Mouse (Mus musculus) kidney, embryonic 16.5 days (tissue): ENCODE measurements at regions not wholly inside any gene's neighbourhood (a gene's known extent, or its start where the extent isn't known, plus 50 kb on each side); places are given as distances from the start of the nearest gene placed in this dataset.
"Not testable (repeated sequence)": the region's sequence is repeated elsewhere in the genome, so short reads cannot be mapped to it uniquely, and the experiment has no call there.

Experiments used
- ATAC-seq: fragments of 200-750 bp; cut with Nextera tagmentation; 2 replicates; pipeline ENCODE4 v1.8.0; 2017; ENCODE audit warnings: moderate TSS enrichment; ENCODE audit not compliant: low FRiP score, low TSS enrichment
- H3K27ac ChIP-seq: fragments of 300-500 bp; sonication (generic); 2 replicates; pipeline ENCODE4 v1.5.1; 2014; ENCODE audit warnings: low read length
- H3K27me3 ChIP-seq: fragments of 300-500 bp; sonication (generic); 2 replicates; pipeline ENCODE4 v1.6.1; 2014; ENCODE audit warnings: low read length, control low read depth, mixed read lengths; ENCODE audit not compliant: insufficient read depth
- H3K36me3 ChIP-seq: fragments of 300-500 bp; sonication (generic); 2 replicates; pipeline ENCODE4 v1.6.1; 2014; ENCODE audit warnings: low read length, control low read depth, mixed read lengths; ENCODE audit not compliant: insufficient read depth
- H3K4me1 ChIP-seq: fragments of 300-500 bp; sonication (generic); 2 replicates; pipeline ENCODE4 v1.6.1; 2014; ENCODE audit warnings: low read length, control low read depth, mixed read lengths; ENCODE audit not compliant: insufficient read depth
- H3K4me2 ChIP-seq: fragments of 300-500 bp; sonication (generic); replicated peaks from 2 replicates; pipeline ENCODE4 v1.6.1; 2014; ENCODE audit warnings: low read depth, low read length
- H3K4me3 ChIP-seq: fragments of 300-500 bp; sonication (generic); 2 replicates; pipeline ENCODE4 v1.5.1; 2014; ENCODE audit warnings: mild to moderate bottlenecking, low read length
- H3K9ac ChIP-seq: fragments of 300-500 bp; sonication (generic); replicated peaks from 2 replicates; pipeline ENCODE4 v1.6.1; 2014; ENCODE audit warnings: low read length
- H3K9me3 ChIP-seq: fragments of 300-500 bp; sonication (generic); 2 replicates; pipeline ENCODE4 v1.6.1; 2016; ENCODE audit warnings: low read length, control low read depth
- WGBS: fragments of 180-500 bp; shearing (Covaris S2); extraction: QIAGEN DNeasy Blood & Tissue Kit; methylation state at CpG from one replicate; pipeline ENCODE4 v1.1.7; 2014; 5-methylcytosine and 5-hydroxymethylcytosine counted together

- no peaks in the 10 kb centered on the region for H3K36me3 ChIP-seq
- H3K27me3 ChIP-seq: no peaks in the 10 kb centered on the region
- H3K4me2 ChIP-seq: no peak overlapping the region
- H3K4me3 ChIP-seq: no peak overlapping the region
- 54% methylated on average over 8 of the region's 8 CpGs for WGBS
- no peak for ATAC-seq
- no peaks in the 10 kb centered on the region for H3K4me1 ChIP-seq
- H3K9me3 ChIP-seq: no peaks in the 10 kb centered on the region
- H3K9ac ChIP-seq: no peak overlapping the region
- no peak overlapping the region for H3K27ac ChIP-seq
These were observed 187.2 kb downstream of the Cdca7 start for GRCm38 (mm10) chr2:72662979-72663780.

GRCm38 (mm10) chr2:72667396-72667795 is 191.4 kb downstream of the Cdca7 start:
- H3K27me3 ChIP-seq, H3K9ac ChIP-seq, H3K27ac ChIP-seq, ATAC-seq, H3K4me1 ChIP-seq, H3K9me3 ChIP-seq, H3K4me3 ChIP-seq, H3K4me2 ChIP-seq, H3K36me3 ChIP-seq: not testable (repeated sequence)
- WGBS: 95% methylated on average over 16 of the region's 16 CpGs

- Histone ChIP-seq H3K9me3 (no peaks in the 10 kb centered on the region), H3K36me3 (no peaks in the 10 kb centered on the region)
- WGBS: 48% methylated on average over 13 of the region's 13 CpGs
These were observed 197.2 kb downstream of the Cdca7 start for GRCm38 (mm10) chr2:72672908-72673901.

GRCm38 (mm10) chr2:72674229-72674628 is 198.3 kb downstream of the Cdca7 start:
- Histone ChIP-seq H3K4me1 (peaks cover 12% of the 10 kb centered on the region), H3K9ac (no peak overlapping the region), H3K9me3 (no peaks in the 10 kb centered on the region), H3K27ac (peak overlapping the region; percentile 44; the same call in 1 of the 2 replicates), H3K4me2 (0 out of 2 replicates have a peak overlapping the region, but pooled peaks have one; percentile 8), H3K36me3 (no peaks in the 10 kb centered on the region), H3K4me3 (no peak overlapping the region), H3K27me3 (no peaks in the 10 kb centered on the region)
- peak; percentile 87 for ATAC-seq
- WGBS: 4% methylated on average over 4 of the region's 4 CpGs

More at GRCm38 (mm10) chr2:72672908-72673901, 197.2 kb downstream of the Cdca7 start:
- H3K4me1 ChIP-seq: peaks cover 12% of the 10 kb centered on the region
- H3K4me3 ChIP-seq: no peak overlapping the region
- no peak overlapping the region for H3K4me2 ChIP-seq
- no peak overlapping the region for H3K9ac ChIP-seq
- H3K27me3 ChIP-seq: no peaks in the 10 kb centered on the region
- peak; percentile 35; the same call in 1 of the 2 replicates for ATAC-seq
- peak overlapping the region; percentile 44; the same call in 1 of the 2 replicates for H3K27ac ChIP-seq

GRCm38 (mm10) chr2:72674856-72675440 is 199.0 kb downstream of the Cdca7 start:
- Histone ChIP-seq H3K4me1 (peaks cover 12% of the 10 kb centered on the region), H3K36me3 (no peaks in the 10 kb centered on the region), H3K4me2 (no peak overlapping the region), H3K9ac (no peak overlapping the region), H3K27ac (peak overlapping the region; percentile 44; the same call in 1 of the 2 replicates), H3K27me3 (no peaks in the 10 kb centered on the region), H3K4me3 (no peak overlapping the region), H3K9me3 (no peaks in the 10 kb centered on the region)
- no peak for ATAC-seq
- WGBS: 64% methylated on average over 6 of the region's 6 CpGs

- ATAC-seq: no peak
- H3K4me2 ChIP-seq: no peak overlapping the region
- 79% methylated on average over 8 of the region's 8 CpGs for WGBS
- no peaks in the 10 kb centered on the region for H3K27me3 ChIP-seq
- no peaks in the 10 kb centered on the region for H3K9me3 ChIP-seq
- no peaks in the 10 kb centered on the region for H3K36me3 ChIP-seq
- no peak overlapping the region for H3K4me3 ChIP-seq
- H3K4me1 ChIP-seq: peaks cover 12% of the 10 kb centered on the region
- no peak overlapping the region for H3K9ac ChIP-seq
- no peak overlapping the region for H3K27ac ChIP-seq
These were observed 201.8 kb downstream of the Cdca7 start for GRCm38 (mm10) chr2:72677731-72678130.

GRCm38 (mm10) chr2:72688031-72688430 is 212.1 kb downstream of the Cdca7 start:
- H3K9me3 ChIP-seq: peaks cover 7% of the 10 kb centered on the region
- no peaks in the 10 kb centered on the region for H3K27me3 ChIP-seq
- no peaks in the 10 kb centered on the region for H3K4me1 ChIP-seq
- H3K4me2 ChIP-seq: no peak overlapping the region
- ATAC-seq: no peak
- no peaks in the 10 kb centered on the region for H3K36me3 ChIP-seq
- 59% methylated on average over 4 of the region's 4 CpGs for WGBS
- H3K27ac ChIP-seq: no peak overlapping the region
- H3K9ac ChIP-seq: no peak overlapping the region
- H3K4me3 ChIP-seq: no peak overlapping the region

- H3K36me3 ChIP-seq: no peaks in the 10 kb centered on the region
- no peak for ATAC-seq
- no peak overlapping the region for H3K4me2 ChIP-seq
- no peaks in the 10 kb centered on the region for H3K27me3 ChIP-seq
- H3K9ac ChIP-seq: no peak overlapping the region
- H3K27ac ChIP-seq: no peak overlapping the region
- H3K4me3 ChIP-seq: no peak overlapping the region
- H3K4me1 ChIP-seq: no peaks in the 10 kb centered on the region
- no peaks in the 10 kb centered on the region for H3K9me3 ChIP-seq
- 65% methylated on average over 1 of the region's 1 CpGs for WGBS
These were observed 225.1 kb downstream of the Cdca7 start for GRCm38 (mm10) chr2:72701081-72701480.

- Histone ChIP-seq H3K4me1 (no peaks in the 10 kb centered on the region), H3K4me3 (no peak overlapping the region), H3K27me3 (no peaks in the 10 kb centered on the region), H3K9me3 (no peaks in the 10 kb centered on the region), H3K36me3 (no peaks in the 10 kb centered on the region), H3K9ac (no peak overlapping the region), H3K4me2 (no peak overlapping the region), H3K27ac (no peak overlapping the region)
- no peak for ATAC-seq
- WGBS: 85% methylated on average over 11 of the region's 11 CpGs
These were observed 227.3 kb downstream of the Cdca7 start for GRCm38 (mm10) chr2:72703238-72703637.
